Mouse (Mus musculus): ENCODE data around the gene Olfr870.
"Not testable (repeated sequence)": the region's sequence is repeated elsewhere in the genome, so short reads cannot be mapped to it uniquely, and the experiment has no call there.

Olfr870 gene

GRCm38 (mm10) chr9:20173957-20174356 lies at the start of gene Olfr870:
Gene Olfr870 (minus strand): TSS chr9:20174057.
- no peak for DNase-seq

GRCm38 (mm10) chr9:20211907-20212306 lies 38.0 kb upstream of the Olfr870 start, which contains the start of gene Olfr871:
Gene Olfr871 (plus strand): TSS chr9:20212207.
- DNase-seq: no peak

- DNase-seq: no peak
These were observed 37.6 kb upstream of the Olfr870 start for GRCm38 (mm10) chr9:20211477-20211876.

GRCm38 (mm10) chr9:20210812-20211211 lies 37.0 kb upstream of the Olfr870 start:
- no peak for DNase-seq

GRCm38 (mm10) chr9:20203413-20203984 lies 29.6 kb upstream of the Olfr870 start:
- not testable (repeated sequence) for DNase-seq

GRCm38 (mm10) chr9:20202131-20202530 lies 28.3 kb upstream of the Olfr870 start:
- no peak for DNase-seq

- no peak for DNase-seq
These were observed 5.6 kb upstream of the Olfr870 start for GRCm38 (mm10) chr9:20179463-20179862.

GRCm38 (mm10) chr9:20149706-20150105 lies 24.2 kb downstream of the Olfr870 start:
- no peak for DNase-seq

- DNase-seq: no peak
These were observed 45.1 kb downstream of the Olfr870 start, which contains the start of gene Olfr869 for GRCm38 (mm10) chr9:20128709-20129108. Gene Olfr869 (plus strand): TSS chr9:20129009.

Measured in thymus, postnatal 36 days (tissue).